Mouse (Mus musculus) adrenal gland, postnatal 10 days (tissue): ENCODE results near the gene Apaf1. TPM values are rescaled to one million over a fixed set of nuclear protein-coding genes. Genes with fewer than 3 reads are reported as not detected.

Source experiments
- DNase-seq: peaks from one replicate; pipeline ENCODE4 v3.0.0; 2021; ENCODE audit warnings: mixed read lengths
- long read RNA-seq, 2 experiments: library from polyadenylated mRNA; stranded (forward); transcript quantifications; one replicate each; pipeline ENCODE4 v2.0.0; 2021
- total RNA-seq, 2 experiments: library from RNA; stranded (reverse); gene quantifications; 2 replicates each; pipeline ENCODE4 v1.2.3; 2021

Gene Apaf1
- total RNA-seq = 10 to 100 TPM; 13.5 to 14.7 TPM
- long read RNA-seq, experiment 1, partial matches to known transcripts = 0 of 1 reads
- long read RNA-seq, experiment 1, other reads (novel, unspliced or antisense) = 1 of 1 reads
- long read RNA-seq, experiment 2, full-length matches to known transcripts = 1 of 5 reads
- long read RNA-seq, experiment 2, partial matches to known transcripts = 2 of 5 reads
- long read RNA-seq, experiment 2, other reads (novel, unspliced or antisense) = 2 of 5 reads

DNA sequence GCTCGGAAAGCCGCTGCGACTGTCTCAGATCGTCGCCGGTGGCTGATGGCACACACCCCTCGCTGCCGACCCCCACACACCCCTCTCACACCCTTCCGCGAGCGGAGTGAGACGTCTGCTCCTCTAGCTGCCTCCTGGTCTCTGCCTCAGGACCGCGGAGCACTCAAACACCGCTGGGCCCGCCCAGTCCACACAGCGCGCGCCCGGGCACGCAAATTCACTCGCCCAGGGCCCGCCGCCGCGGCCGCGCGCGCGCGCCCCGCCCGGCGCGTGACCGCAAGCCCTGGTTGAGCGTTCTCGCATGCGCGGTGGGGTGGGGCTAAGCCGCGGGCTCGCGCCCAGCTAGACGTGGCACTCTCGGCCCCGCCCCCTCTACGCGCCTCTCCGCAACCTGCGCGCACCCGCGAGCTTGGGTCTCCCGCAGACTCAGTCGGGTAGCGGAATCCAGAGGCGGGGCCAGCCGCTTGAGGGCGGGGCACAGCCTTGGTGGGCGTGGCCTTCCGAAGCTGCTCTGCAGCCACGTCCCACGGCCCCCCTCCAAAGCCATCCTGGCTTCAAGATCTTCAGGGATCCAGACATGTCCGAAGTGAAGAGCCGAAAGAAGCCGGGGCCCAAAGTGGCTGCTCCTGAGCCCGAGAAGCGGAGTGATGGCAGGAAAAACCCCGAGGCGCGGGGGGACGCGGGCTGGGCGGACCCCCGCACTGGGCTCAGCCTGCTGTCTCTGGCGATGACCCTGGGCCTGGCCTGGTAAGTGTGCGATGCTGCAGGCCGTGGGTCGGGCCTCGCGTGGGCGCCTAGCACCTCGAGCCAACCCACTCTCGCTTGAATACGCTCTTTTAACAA, at the start of gene Apaf1, which contains the start of gene Ikbip:
Gene Apaf1, minus strand, starts transcription at position 221 of the 843 bp plus-strand sequence.
Gene Ikbip, plus strand, starts transcription at position 391 of the 843 bp plus-strand sequence.
- DNase-seq = peak; percentile 100

DNA sequence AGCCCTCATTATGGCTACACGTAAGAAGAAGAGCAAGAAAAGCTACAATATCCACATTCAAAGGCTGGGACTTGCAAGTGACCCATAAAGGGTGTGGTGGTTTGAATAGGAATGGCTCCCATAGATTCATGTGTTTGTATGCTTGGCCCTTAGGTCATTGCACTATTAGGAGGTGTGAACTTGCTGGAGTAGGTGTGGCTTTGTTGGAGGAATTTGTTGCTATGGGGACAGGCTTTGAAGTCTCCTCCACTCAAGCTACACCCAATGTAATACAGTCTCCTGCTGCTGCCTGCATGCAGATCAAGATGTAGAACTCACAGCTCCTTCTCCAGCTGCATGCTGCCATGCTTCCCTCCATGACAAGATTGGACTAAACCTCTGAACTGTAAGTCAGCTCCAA, 49.0 kb upstream of the Apaf1 start:
- no peak for DNase-seq

GRCm38 (mm10) chr10:91130792-91131191, 48.2 kb upstream of the Apaf1 start:
- no peak for DNase-seq

DNA sequence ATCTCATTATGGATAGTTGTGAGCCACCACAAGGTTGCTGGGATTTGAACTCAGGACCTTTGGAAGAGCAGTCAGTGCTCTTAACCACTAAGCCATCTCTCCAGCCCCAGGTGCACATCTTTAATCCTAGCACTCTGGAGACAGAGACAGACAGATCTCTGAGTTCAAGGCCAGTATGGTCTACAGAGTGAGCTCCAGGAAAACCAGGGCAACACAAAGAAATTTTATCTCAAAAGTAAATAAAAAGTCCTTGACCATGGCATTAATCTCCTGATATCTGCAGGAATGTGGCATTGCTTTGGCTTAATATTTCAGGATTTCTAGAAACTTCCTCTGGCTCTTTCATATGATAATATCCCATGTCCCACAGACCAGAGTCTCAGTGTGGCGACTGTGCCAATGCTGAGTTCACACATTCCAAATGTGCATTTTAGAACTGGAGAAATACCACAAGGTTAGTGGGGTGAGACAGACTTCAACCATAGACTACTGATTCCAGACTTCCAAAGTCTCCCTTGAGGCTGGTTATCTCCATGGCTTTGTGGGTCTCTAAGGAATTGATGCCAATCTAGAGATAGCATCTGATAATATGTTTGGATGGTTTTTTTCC, 46.1 kb upstream of the Apaf1 start:
- peak; percentile 31 for DNase-seq

DNA sequence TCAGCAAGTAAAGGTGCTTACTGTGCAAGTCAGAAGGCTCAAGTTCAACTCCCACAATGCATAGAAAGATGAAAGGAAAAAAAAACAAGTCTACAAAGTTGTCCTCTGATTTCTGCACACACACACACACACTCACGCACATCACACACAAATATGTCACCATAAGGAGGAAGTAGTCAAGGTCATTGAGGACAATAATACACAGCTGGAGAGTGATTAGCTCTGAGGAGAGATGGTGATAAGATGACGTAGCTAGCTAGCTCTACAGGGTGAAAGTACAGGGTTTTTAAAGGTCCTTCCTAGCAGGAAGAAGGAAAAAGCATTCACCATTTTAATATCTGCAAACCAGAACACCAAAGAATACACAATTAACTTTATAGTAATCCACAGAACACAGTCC, 44.8 kb upstream of the Apaf1 start:
- no peak for DNase-seq

DNA sequence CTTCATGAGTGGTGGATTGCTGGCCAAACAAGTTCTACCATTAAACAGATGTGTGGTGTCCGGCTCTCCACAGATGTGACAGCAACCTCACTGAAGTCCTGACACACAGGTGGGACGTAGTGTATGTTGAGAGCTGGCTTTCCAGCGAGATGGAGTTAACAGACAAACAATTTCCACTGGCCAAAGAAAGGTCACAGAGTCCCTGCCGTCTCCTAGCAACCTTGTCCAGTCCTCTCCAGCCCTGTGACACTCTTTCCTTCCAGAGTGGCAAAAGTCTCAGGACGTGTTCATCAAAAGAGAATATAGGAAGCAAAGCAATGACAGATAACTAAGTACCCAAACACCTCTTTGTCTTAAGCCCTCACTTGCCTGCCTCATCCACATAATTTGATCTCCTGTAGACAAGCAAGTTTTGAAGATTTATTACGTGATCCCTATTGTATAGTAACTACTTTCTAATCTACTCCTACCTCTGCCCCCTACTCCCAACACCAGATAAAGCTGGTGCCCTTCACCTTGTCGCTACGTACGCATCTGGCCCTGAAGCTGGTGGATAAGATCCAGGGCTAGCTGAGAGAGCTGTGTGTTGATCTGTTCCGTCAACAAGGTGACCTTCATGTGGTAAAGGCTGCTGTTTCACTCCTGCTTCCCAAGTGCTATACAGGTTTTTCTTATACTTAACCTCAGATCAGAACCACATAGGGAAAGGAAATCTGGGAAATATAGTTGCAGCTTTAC, 44.2 kb upstream of the Apaf1 start:
- peak; percentile 36 for DNase-seq

GRCm38 (mm10) chr10:91123828-91124822, 41.6 kb upstream of the Apaf1 start, which contains the start of gene Slc25a3:
Gene Slc25a3 (minus strand): TSS chr10:91124059.
- DNase-seq = peak; percentile 98

- DNase-seq = peak; percentile 81
Observed at GRCm38 (mm10) chr10:91123281-91123827, 40.8 kb upstream of the Apaf1 start.

DNA sequence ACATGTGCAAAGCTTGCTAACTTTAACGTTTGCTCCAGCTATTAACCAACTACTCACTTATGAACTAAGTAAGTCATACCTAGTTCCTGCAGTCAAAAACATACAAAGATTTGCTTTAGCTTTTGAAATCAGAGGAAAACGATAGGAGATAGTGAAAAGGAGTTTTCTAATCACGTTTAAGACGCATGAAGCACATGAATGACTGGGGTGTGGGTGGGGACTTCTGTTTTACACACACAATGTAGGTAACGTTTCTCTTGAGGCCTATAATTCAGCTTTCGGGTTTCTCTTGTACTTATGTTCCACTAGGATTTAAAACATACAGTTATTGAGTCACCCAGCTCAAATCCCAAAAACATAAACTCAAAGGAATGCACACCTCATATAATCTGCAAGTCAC, 40.1 kb upstream of the Apaf1 start:
- no peak for DNase-seq

DNA sequence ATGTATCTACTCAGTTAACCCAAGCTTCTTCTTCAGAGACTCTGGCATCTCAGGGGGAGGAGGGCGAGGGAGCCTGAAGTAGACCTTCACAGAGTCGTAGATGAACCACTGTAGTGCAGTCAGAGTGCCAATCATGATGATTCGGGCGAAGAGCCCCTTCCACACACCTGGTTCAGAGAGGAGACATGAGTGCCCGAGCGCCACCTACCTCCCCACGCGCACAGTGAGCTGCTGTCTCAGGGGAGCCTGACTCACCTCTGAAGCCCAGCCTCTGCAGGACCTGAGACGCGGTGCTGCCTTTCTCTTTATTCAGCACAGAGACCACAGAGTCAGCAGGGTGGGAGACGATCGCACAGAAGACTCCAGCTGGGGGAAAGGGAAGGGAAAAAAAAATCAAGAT, 34.4 kb upstream of the Apaf1 start:
- no peak for DNase-seq

DNA sequence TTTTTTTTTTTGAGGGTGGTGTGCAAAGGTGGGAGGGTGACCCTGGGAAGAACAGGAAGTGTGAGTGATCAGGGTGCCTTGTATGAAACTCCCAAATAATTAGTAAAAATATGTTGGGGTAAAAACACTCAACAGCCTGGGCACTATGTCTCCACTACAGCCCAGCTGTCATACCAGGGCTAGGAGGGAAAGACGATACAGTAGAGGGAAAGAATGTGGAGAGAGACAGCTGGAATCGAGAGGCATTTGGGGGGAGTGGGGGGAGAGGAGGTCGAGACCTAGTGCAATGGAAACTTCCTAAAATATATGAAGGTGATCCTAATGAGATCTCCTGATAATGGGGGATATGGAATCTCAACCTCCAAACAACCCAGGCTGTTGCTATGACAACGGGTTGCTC, 27.3 kb upstream of the Apaf1 start:
- DNase-seq = no peak

DNA sequence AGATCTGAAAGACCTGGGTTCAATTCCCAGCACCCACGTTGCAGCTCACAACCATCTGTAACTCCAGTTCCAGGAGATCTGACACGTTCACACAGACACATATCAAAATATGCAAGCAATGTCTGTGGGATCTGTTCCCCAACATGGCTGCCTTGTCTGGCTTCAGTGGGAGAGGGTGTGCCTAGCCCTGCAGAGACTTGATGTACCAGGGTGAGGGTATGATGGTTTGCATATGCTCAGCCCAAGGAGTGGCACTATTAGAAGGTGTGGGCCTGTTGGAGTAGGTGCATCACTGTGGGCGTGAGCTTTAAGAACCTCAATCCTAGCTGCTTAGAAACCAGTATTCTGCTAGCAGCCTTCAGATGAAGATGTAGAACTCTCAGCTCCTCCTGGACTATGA, 23.4 kb upstream of the Apaf1 start:
- no peak for DNase-seq

GRCm38 (mm10) chr10:91102799-91103590, 20.4 kb upstream of the Apaf1 start:
- DNase-seq = no peak

DNA sequence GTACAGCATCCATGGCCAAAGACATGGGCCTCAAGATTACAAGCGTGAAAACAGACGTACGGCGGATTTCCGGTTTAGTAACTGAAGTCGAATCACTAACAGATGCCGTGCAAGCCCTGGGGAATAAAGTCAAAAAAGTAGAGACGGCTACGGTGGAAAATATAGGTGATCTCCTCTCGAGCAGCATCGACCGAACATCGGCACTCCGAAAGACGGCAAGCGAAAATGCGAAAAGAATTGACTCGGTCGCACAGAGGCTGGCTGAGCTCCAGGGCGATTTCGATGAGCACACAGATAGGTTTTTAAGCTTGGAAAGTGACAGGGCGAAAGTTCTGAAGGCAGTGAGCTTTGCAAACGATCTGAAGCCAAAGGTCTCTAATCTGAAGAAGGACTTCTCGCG, 19.4 kb upstream of the Apaf1 start:
- DNase-seq = no peak

GRCm38 (mm10) chr10:91100101-91100500, 17.5 kb upstream of the Apaf1 start:
- no peak for DNase-seq

- DNase-seq = no peak
Observed at GRCm38 (mm10) chr10:91098056-91098455, 15.5 kb upstream of the Apaf1 start.

DNA sequence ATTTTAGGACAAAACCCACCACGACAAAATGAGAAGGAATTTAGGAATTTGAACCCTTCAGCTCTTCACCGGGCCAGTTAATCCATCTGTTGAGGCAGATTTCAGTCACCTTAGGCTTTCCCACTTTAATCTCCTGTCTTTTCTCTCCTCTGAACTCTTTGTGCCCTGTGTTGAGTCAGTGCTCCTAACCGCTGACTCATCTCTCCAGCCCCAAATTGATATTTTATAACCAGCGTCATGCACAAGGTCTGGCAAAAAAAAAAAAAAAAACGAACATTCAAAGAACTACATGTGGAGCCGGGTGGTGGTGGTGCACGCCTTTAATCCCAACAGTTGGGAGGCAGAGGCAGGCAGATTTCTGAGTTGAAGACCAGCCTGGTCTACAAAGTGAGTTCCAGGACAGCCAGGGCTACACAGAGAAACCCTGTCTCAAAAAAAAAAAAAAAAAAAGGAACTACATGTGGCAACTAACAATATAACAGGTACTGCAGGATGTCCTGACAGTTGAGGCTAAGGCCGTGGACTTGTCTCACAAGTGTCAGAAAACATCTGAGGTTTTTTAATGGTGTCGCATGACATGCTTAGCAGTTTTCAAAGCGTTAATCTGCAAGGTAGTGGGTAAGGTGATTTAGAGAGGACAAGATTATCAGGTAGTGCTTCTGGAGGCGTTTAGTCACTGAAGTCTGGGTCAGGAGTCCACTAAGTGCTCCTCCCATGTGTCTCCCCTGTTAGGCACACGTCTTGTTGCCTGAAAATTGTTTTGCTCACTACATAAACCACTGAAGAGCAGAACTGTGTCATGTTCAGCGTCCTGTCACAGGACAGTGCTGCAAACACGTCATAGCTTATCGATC, 11.9 kb upstream of the Apaf1 start:
- no peak for DNase-seq

- DNase-seq = peak; percentile 10
Observed at GRCm38 (mm10) chr10:91092812-91093211, 10.2 kb upstream of the Apaf1 start.

DNA sequence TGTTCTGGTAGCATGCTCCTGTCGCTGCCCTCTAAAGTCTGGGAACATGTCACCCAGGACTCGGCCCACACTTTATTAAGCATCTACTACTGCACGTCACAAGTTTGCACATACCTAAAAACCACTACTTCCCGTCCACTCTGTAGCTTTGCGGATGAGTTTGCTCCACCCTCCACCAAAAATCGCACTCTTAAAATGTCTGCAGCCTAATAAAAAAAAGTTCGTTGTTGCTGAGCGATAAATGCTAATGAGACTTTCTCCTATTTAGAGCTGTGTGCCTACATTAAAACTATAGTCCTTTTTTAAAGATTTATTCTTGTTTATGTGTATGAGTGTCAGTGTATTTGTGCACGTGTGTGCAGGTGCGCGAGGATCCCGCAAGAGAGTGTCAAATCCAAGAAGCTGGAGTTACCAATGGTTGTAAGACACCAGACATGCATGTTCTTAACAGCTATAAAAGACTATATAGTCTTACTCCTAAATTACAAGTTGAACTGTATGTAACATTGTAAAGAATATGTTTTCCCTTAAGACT, 890 bp upstream of the Apaf1 start:
- DNase-seq = no peak
